Mouse (Mus musculus): ENCODE measurements around the gene Cdh4.

DNA sequence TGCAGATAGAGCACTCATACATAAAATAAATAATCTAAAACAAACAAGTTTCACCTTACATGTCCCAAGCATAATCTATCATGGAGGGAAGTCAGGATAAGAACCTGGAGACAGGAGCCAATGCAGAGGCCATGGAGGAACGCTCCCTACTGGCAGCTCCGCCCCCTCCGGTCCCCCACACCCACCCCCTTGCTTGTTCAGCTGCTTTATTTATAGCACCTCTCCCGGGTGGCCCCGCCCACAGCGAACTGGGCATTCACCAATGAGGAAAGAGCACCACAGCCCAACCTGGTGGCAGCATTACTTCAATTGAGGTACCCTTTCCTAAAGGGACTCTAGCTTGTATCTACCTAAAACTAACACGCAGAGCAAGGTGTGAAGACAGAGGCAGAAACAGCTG, 442.3 kb downstream of the Cdh4 start:
- TF ChIP-seq CTCF (IDR thresholded peaks at IDR 0.05; ENCODE audit: control insufficient read depth, insufficient read depth, low read length) = no peak
- no peak for TF ChIP-seq POLR2A (IDR thresholded peaks at IDR 0.05; ENCODE audit: borderline replicate concordance, control insufficient read depth, low read depth, low read length)
